Comparison of ENCODE assay signal across 1 mouse cellular context in the genomic region with DNA sequence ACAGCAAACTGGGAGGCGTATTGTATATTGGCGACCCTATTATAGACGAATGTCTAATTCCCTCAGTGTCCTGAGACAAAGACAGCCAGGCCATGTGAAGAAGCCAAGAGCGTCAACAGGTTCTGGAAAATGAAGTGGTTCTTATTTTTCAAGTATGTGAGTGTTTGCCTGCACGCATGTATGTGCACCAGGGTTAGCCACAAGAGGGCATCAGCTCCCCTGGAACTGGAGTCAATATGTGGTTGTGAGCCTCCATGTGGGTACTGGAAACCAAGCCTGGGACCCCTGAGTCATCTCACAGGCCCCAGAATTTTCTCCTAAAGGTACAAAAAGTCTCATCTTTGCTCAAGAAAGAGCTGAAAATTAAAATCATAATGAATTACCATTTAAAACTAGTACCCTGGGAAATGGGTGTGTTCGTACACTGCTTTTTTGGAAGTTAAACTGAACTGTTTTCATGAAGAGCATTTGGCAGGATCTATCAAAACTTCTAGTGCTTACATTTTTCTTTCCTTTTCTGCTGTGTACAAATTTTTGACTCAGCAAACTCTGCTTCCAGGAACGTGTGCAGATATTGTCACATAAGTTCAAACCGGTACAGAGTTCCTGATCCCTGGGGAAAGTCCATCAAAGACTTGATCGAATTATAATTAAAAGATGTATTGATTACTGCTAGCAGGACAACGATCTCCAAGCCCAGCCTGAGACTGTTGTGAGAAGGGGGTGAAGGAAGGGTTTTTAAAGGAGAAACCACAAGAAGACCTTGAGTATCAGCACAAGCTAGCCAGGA.
A peak's percentile ranks its signal among the peaks of the same experiment; 100 is the strongest.
TF ChIP-seq lines count a peak whose summit lies in the region.

No protein-coding gene starts in this region.

TF ChIP-seq in MEL, 35 proteins besides CTCF, POLR2A, EP300 and RAD21:
- peak; percentile 36; the same call in 1 of the 2 replicates for TF ChIP-seq SMC3 (IDR thresholded peaks at IDR 0.05; ENCODE audit: low read depth, low read length)
- no peak for TF ChIP-seq CHD2 (IDR thresholded peaks at IDR 0.05; ENCODE audit: low read length)
